Mouse (Mus musculus) megakaryocyte-erythroid progenitor cell, adult 5-6 weeks (primary cell): Measurements from ENCODE around the gene Adora2a. TPM values are rescaled to one million over a fixed set of nuclear protein-coding genes. Genes with fewer than 3 reads are reported as not detected.

Experiments
- ATAC-seq: replicated peaks from 2 replicates; pipeline ENCODE4 v1.8.0; 2016; ENCODE audit warnings: mild to moderate bottlenecking, inconsistent platforms; ENCODE audit not compliant: severe bottlenecking, poor library complexity, low FRiP score, low TSS enrichment
- total RNA-seq, 2 experiments: library from RNA; stranded (forward) in 1 of 2; stranded (reverse) in 1 of 2; fragments of 200-1000, 215-1000 nt in 1 of 2; fragments of >200 nt in 1 of 2; fragmentation: Nextera tagmentation in 1 of 2; gene quantifications; 2 replicates each; pipeline ENCODE4 v1.2.3; 2014 to 2017

Gene Adora2a
- total RNA-seq, 2 experiments from 2014 or later, result 0.09 to 0.28 TPM

GRCm38 (mm10) chr10:75304413-75304812 lies 12.3 kb upstream of the Adora2a start:
- ATAC-seq, result no peak

GRCm38 (mm10) chr10:75307130-75307529 lies 9.5 kb upstream of the Adora2a start:
- ATAC-seq, result peak; percentile 55

GRCm38 (mm10) chr10:75312361-75312760 lies 4.3 kb upstream of the Adora2a start:
- no peak for ATAC-seq

- ATAC-seq, result no peak
Measured at GRCm38 (mm10) chr10:75314190-75314980, 2.3 kb upstream of the Adora2a start.

- ATAC-seq, result no peak
Measured at GRCm38 (mm10) chr10:75315756-75316155, 921 bp upstream of the Adora2a start.

GRCm38 (mm10) chr10:75316472-75316871 lies 205 bp upstream of the Adora2a start:
- no peak for ATAC-seq

GRCm38 (mm10) chr10:75316908-75317761 lies 458 bp downstream of the Adora2a start:
- peak; percentile 55 for ATAC-seq

- no peak for ATAC-seq
Measured at GRCm38 (mm10) chr10:75318206-75318605, 1.5 kb downstream of the Adora2a start.

- no peak for ATAC-seq
Measured at GRCm38 (mm10) chr10:75320321-75320720, 3.6 kb downstream of the Adora2a start.

GRCm38 (mm10) chr10:75322966-75323365 lies 6.3 kb downstream of the Adora2a start:
- no peak for ATAC-seq

GRCm38 (mm10) chr10:75323986-75324385 lies 7.3 kb downstream of the Adora2a start:
- no peak for ATAC-seq

- ATAC-seq, result no peak
Measured at GRCm38 (mm10) chr10:75324391-75324790, 7.7 kb downstream of the Adora2a start.

- ATAC-seq, result no peak
Measured at GRCm38 (mm10) chr10:75325821-75326220, 9.1 kb downstream of the Adora2a start.

- ATAC-seq, result peak; percentile 68; the same call in 1 of the 2 replicates
Measured at GRCm38 (mm10) chr10:75326553-75326952, 9.9 kb downstream of the Adora2a start.

- ATAC-seq, result no peak
Measured at GRCm38 (mm10) chr10:75327081-75327480, 10.4 kb downstream of the Adora2a start.

GRCm38 (mm10) chr10:75328201-75328704 lies 11.6 kb downstream of the Adora2a start:
- no peak for ATAC-seq

GRCm38 (mm10) chr10:75332268-75332667 lies 15.6 kb downstream of the Adora2a start:
- no peak for ATAC-seq

- no peak for ATAC-seq
Measured at GRCm38 (mm10) chr10:75333176-75333776, 16.6 kb downstream of the Adora2a start.

GRCm38 (mm10) chr10:75334175-75334574 lies 17.5 kb downstream of the Adora2a start:
- no peak for ATAC-seq

- no peak for ATAC-seq
Measured at GRCm38 (mm10) chr10:75335075-75335474, 18.4 kb downstream of the Adora2a start.
